Mouse (Mus musculus): ENCODE data around the gene Hist1h1e.
"Not testable (repeated sequence)": the region's sequence is repeated elsewhere in the genome, so short reads cannot be mapped to it uniquely, and the experiment has no call there.

The Hist1h1e gene

GRCm38 (mm10) chr13:23622175-23622671, at the start of gene Hist1h1e:
TSS of gene Hist1h1e (minus strand) at chr13:23622558.
- H3K4me3 ChIP-seq (replicated peaks; ENCODE audit: low read length): peak within 1 kb of the TSS; percentile 82
- H3K4me1 ChIP-seq (replicated peaks; ENCODE audit: low read depth, low read length): peaks cover 28% of the 10 kb centered on the region
- not testable (repeated sequence) for H3K9me3 ChIP-seq (ENCODE audit: low read length); H3K36me3 ChIP-seq (ENCODE audit: insufficient read depth, low read length)
- H3K27me3 ChIP-seq (ENCODE audit: insufficient read depth, low read length): peaks cover 35% of the 10 kb centered on the region

- H3K4me3 ChIP-seq (replicated peaks; ENCODE audit: low read length): no peak overlapping the region
- H3K36me3 ChIP-seq (ENCODE audit: insufficient read depth, low read length): no peaks in the 10 kb centered on the region
- H3K4me1 ChIP-seq (replicated peaks; ENCODE audit: low read depth, low read length): 0 out of 2 replicates have a peak, but pooled peaks cover 2% of the 10 kb centered on the region
- H3K27me3 ChIP-seq (ENCODE audit: insufficient read depth, low read length): no peaks in the 10 kb centered on the region
- no peak for TF ChIP-seq POU5F1 (IDR thresholded peaks at IDR 0.05; ENCODE audit: borderline replicate concordance, low read length)
- TF ChIP-seq CTCF (conservative IDR thresholded peaks at IDR 0.05; ENCODE audit: low read length): no peak
- no peak for TF ChIP-seq NANOG (IDR thresholded peaks at IDR 0.05; ENCODE audit: borderline replicate concordance, low read length)
- no peaks in the 10 kb centered on the region for H3K9me3 ChIP-seq (ENCODE audit: low read length)
These were observed 40.2 kb upstream of the Hist1h1e start for GRCm38 (mm10) chr13:23662536-23662935.

GRCm38 (mm10) chr13:23659636-23660366, 37.4 kb upstream of the Hist1h1e start:
- TF ChIP-seq CTCF (conservative IDR thresholded peaks at IDR 0.05; ENCODE audit: low read length): no peak
- TF ChIP-seq POU5F1 (IDR thresholded peaks at IDR 0.05; ENCODE audit: borderline replicate concordance, low read length): no peak
- no peak for TF ChIP-seq NANOG (IDR thresholded peaks at IDR 0.05; ENCODE audit: borderline replicate concordance, low read length)
- no peak overlapping the region for H3K4me3 ChIP-seq (replicated peaks; ENCODE audit: low read length)
- H3K36me3 ChIP-seq (ENCODE audit: insufficient read depth, low read length): no peaks in the 10 kb centered on the region
- H3K27me3 ChIP-seq (ENCODE audit: insufficient read depth, low read length): no peaks in the 10 kb centered on the region
- 0 out of 2 replicates have a peak, but pooled peaks cover 2% of the 10 kb centered on the region for H3K4me1 ChIP-seq (replicated peaks; ENCODE audit: low read depth, low read length)
- H3K9me3 ChIP-seq (ENCODE audit: low read length): peaks cover 8% of the 10 kb centered on the region; the same call in 1 of the 2 replicates

- Histone ChIP-seq H3K9me3 (ENCODE audit: low read length) (no peaks in the 10 kb centered on the region), H3K27me3 (ENCODE audit: insufficient read depth, low read length) (peaks cover 2% of the 10 kb centered on the region; the same call in 1 of the 2 replicates)
These were observed 8.3 kb upstream of the Hist1h1e start for GRCm38 (mm10) chr13:23630653-23631052.

GRCm38 (mm10) chr13:23622861-23623450, 598 bp upstream of the Hist1h1e start:
- peaks cover 35% of the 10 kb centered on the region for H3K27me3 ChIP-seq (ENCODE audit: insufficient read depth, low read length)
- peaks cover 28% of the 10 kb centered on the region for H3K4me1 ChIP-seq (replicated peaks; ENCODE audit: low read depth, low read length)
- H3K36me3 ChIP-seq (ENCODE audit: insufficient read depth, low read length): no peaks in the 10 kb centered on the region
- no peak for TF ChIP-seq POU5F1 (IDR thresholded peaks at IDR 0.05; ENCODE audit: borderline replicate concordance, low read length)
- TF ChIP-seq CTCF (conservative IDR thresholded peaks at IDR 0.05; ENCODE audit: low read length): no peak
- TF ChIP-seq NANOG (IDR thresholded peaks at IDR 0.05; ENCODE audit: borderline replicate concordance, low read length): no peak
- H3K4me3 ChIP-seq (replicated peaks; ENCODE audit: low read length): peak overlapping the region; percentile 82
- H3K9me3 ChIP-seq (ENCODE audit: low read length): no peaks in the 10 kb centered on the region

More at GRCm38 (mm10) chr13:23630653-23631052, 8.3 kb upstream of the Hist1h1e start:
- no peaks in the 10 kb centered on the region for H3K36me3 ChIP-seq (ENCODE audit: insufficient read depth, low read length)
- H3K4me3 ChIP-seq (replicated peaks; ENCODE audit: low read length): no peak overlapping the region
- TF ChIP-seq POU5F1 (IDR thresholded peaks at IDR 0.05; ENCODE audit: borderline replicate concordance, low read length) (no peak), CTCF (conservative IDR thresholded peaks at IDR 0.05; ENCODE audit: low read length) (peak; percentile 34), NANOG (IDR thresholded peaks at IDR 0.05; ENCODE audit: borderline replicate concordance, low read length) (no peak)
- H3K4me1 ChIP-seq (replicated peaks; ENCODE audit: low read depth, low read length): no peaks in the 10 kb centered on the region

GRCm38 (mm10) chr13:23621532-23622174, 705 bp downstream of the Hist1h1e start:
- H3K27me3 ChIP-seq (ENCODE audit: insufficient read depth, low read length): peaks cover 34% of the 10 kb centered on the region
- H3K36me3 ChIP-seq (ENCODE audit: insufficient read depth, low read length): no peaks in the 10 kb centered on the region
- peak overlapping the region; percentile 82 for H3K4me3 ChIP-seq (replicated peaks; ENCODE audit: low read length)
- H3K4me1 ChIP-seq (replicated peaks; ENCODE audit: low read depth, low read length): peaks cover 28% of the 10 kb centered on the region
- no peaks in the 10 kb centered on the region for H3K9me3 ChIP-seq (ENCODE audit: low read length)
- no peak for TF ChIP-seq CTCF (conservative IDR thresholded peaks at IDR 0.05; ENCODE audit: low read length)
- no peak for TF ChIP-seq NANOG (IDR thresholded peaks at IDR 0.05; ENCODE audit: borderline replicate concordance, low read length)
- no peak for TF ChIP-seq POU5F1 (IDR thresholded peaks at IDR 0.05; ENCODE audit: borderline replicate concordance, low read length)

- H3K4me1 ChIP-seq (replicated peaks; ENCODE audit: low read depth, low read length): peaks cover 28% of the 10 kb centered on the region
- TF ChIP-seq POU5F1 (IDR thresholded peaks at IDR 0.05; ENCODE audit: borderline replicate concordance, low read length) (no peak), NANOG (IDR thresholded peaks at IDR 0.05; ENCODE audit: borderline replicate concordance, low read length) (no peak), CTCF (conservative IDR thresholded peaks at IDR 0.05; ENCODE audit: low read length) (no peak)
- no peaks in the 10 kb centered on the region for H3K9me3 ChIP-seq (ENCODE audit: low read length)
- peak within 1 kb of the TSS; percentile 82 for H3K4me3 ChIP-seq (replicated peaks; ENCODE audit: low read length)
- H3K36me3 ChIP-seq (ENCODE audit: insufficient read depth, low read length): no peaks in the 10 kb centered on the region
- peaks cover 33% of the 10 kb centered on the region for H3K27me3 ChIP-seq (ENCODE audit: insufficient read depth, low read length)
These were observed 1.4 kb downstream of the Hist1h1e start, which contains the start of gene Hist1h2be for GRCm38 (mm10) chr13:23620733-23621531. TSS of gene Hist1h2be (minus strand) at chr13:23621124.
